Mouse (Mus musculus) hindbrain, embryonic 13.5 days (tissue): ENCODE data around the gene Gm973. TPM values are rescaled to one million over a fixed set of nuclear protein-coding genes. Genes with fewer than 3 reads are reported as not detected.

Experiments
- ATAC-seq: fragments of 200-750 bp; cut with Nextera tagmentation; 2 replicates; pipeline ENCODE4 v1.8.0; 2017; ENCODE audit warnings: moderate TSS enrichment; ENCODE audit not compliant: low FRiP score
- H3K27ac ChIP-seq: fragments of 300-500 bp; sonication (generic); 2 replicates; pipeline ENCODE4 v1.5.1; 2015; ENCODE audit warnings: inconsistent platforms, mild to moderate bottlenecking, moderate library complexity
- H3K27me3 ChIP-seq: fragments of 300-500 bp; sonication (generic); 2 replicates; pipeline ENCODE4 v1.6.1; 2015; ENCODE audit warnings: mild to moderate bottlenecking, inconsistent platforms
- H3K36me3 ChIP-seq: fragments of 300-500 bp; sonication (generic); 2 replicates; pipeline ENCODE4 v1.6.1; 2015; ENCODE audit warnings: mild to moderate bottlenecking, inconsistent platforms
- H3K4me1 ChIP-seq: fragments of 300-500 bp; sonication (generic); replicated peaks from 2 replicates; pipeline ENCODE4 v1.6.1; 2015; ENCODE audit warnings: inconsistent platforms
- H3K4me2 ChIP-seq: fragments of 300-500 bp; sonication (generic); 2 replicates; pipeline ENCODE4 v1.6.1; 2015; ENCODE audit warnings: inconsistent platforms, mild to moderate bottlenecking, moderate library complexity
- H3K4me3 ChIP-seq: fragments of 300-500 bp; sonication (generic); 2 replicates; pipeline ENCODE4 v1.5.1; 2015; ENCODE audit warnings: mild to moderate bottlenecking, inconsistent platforms
- H3K9ac ChIP-seq: fragments of 300-500 bp; sonication (generic); 2 replicates; pipeline ENCODE4 v1.6.1; 2015; ENCODE audit warnings: mild to moderate bottlenecking, inconsistent platforms
- H3K9me3 ChIP-seq: fragments of 300-500 bp; sonication (generic); 2 replicates; pipeline ENCODE4 v1.6.1; 2016; ENCODE audit warnings: inconsistent platforms
- WGBS: fragments of 180-500 bp; shearing (Covaris S2); methylation state at CpG from one replicate; pipeline ENCODE4 v1.1.7; 2015; 5-methylcytosine and 5-hydroxymethylcytosine counted together
- polyA plus RNA-seq: library from polyadenylated mRNA; unstranded; fragments of >200 nt; fragmentation: Nextera tagmentation; extraction: Ambion mirVana; gene quantifications from 2 replicates; pipeline ENCODE4 v1.2.1, GENCODE M21; 2015

Gm973 gene
- polyA plus RNA-seq, 1 experiment from 2014 or later: 8.6 TPM

GRCm38 (mm10) chr1:59578770-59579169, 62.7 kb downstream of the Gm973 start:
- ATAC-seq: no peak
- Histone ChIP-seq H3K9ac (no peak overlapping the region), H3K9me3 (no peaks in the 10 kb centered on the region), H3K27ac (no peak overlapping the region), H3K36me3 (no peaks in the 10 kb centered on the region), H3K4me3 (no peak overlapping the region), H3K4me1 (peaks cover 23% of the 10 kb centered on the region), H3K4me2 (no peak overlapping the region), H3K27me3 (0 out of 2 replicates have a peak, but pooled peaks cover 5% of the 10 kb centered on the region)
- WGBS: 78% methylated on average over 4 of the region's 4 CpGs

- Histone ChIP-seq H3K4me3 (no peak overlapping the region), H3K4me2 (no peak overlapping the region), H3K9ac (no peak overlapping the region), H3K36me3 (no peaks in the 10 kb centered on the region), H3K4me1 (peaks cover 17% of the 10 kb centered on the region), H3K27me3 (0 out of 2 replicates have a peak, but pooled peaks cover 5% of the 10 kb centered on the region), H3K27ac (no peak overlapping the region), H3K9me3 (no peaks in the 10 kb centered on the region)
- no peak for ATAC-seq
- WGBS: 74% methylated on average over 5 of the region's 5 CpGs
Observed at GRCm38 (mm10) chr1:59579327-59579726, 63.3 kb downstream of the Gm973 start.

- ATAC-seq: no peak
- H3K4me1 ChIP-seq: peaks cover 16% of the 10 kb centered on the region
- H3K27ac ChIP-seq: no peak overlapping the region
- no peaks in the 10 kb centered on the region for H3K9me3 ChIP-seq
- no peak overlapping the region for H3K4me2 ChIP-seq
- H3K36me3 ChIP-seq: no peaks in the 10 kb centered on the region
- 0 out of 2 replicates have a peak, but pooled peaks cover 5% of the 10 kb centered on the region for H3K27me3 ChIP-seq
- 60% methylated on average over 8 of the region's 8 CpGs for whole genome bisulfite sequencing
- H3K4me3 ChIP-seq: no peak overlapping the region
- no peak overlapping the region for H3K9ac ChIP-seq
Observed at GRCm38 (mm10) chr1:59580131-59580751, 64.2 kb downstream of the Gm973 start.

GRCm38 (mm10) chr1:59580880-59581279, 64.8 kb downstream of the Gm973 start:
- Histone ChIP-seq H3K27ac (no peak overlapping the region), H3K4me2 (no peak overlapping the region), H3K27me3 (0 out of 2 replicates have a peak, but pooled peaks cover 5% of the 10 kb centered on the region), H3K4me3 (no peak overlapping the region), H3K36me3 (no peaks in the 10 kb centered on the region), H3K4me1 (peaks cover 16% of the 10 kb centered on the region), H3K9ac (no peak overlapping the region), H3K9me3 (no peaks in the 10 kb centered on the region)
- WGBS: 87% methylated on average over 3 of the region's 3 CpGs
- ATAC-seq: no peak

- Histone ChIP-seq H3K4me2 (peak overlapping the region; percentile 41), H3K27ac (no peak overlapping the region), H3K9ac (no peak overlapping the region), H3K9me3 (no peaks in the 10 kb centered on the region), H3K4me1 (peaks cover 10% of the 10 kb centered on the region), H3K4me3 (no peak overlapping the region), H3K27me3 (no peaks in the 10 kb centered on the region), H3K36me3 (no peaks in the 10 kb centered on the region)
- ATAC-seq: peak; percentile 49; the same call in 1 of the 2 replicates
- 6% methylated on average over 17 of the region's 18 CpGs for WGBS
Observed at GRCm38 (mm10) chr1:59584656-59585410, 68.8 kb downstream of the Gm973 start.

GRCm38 (mm10) chr1:59589271-59589670, 73.2 kb downstream of the Gm973 start:
- Histone ChIP-seq H3K27ac (no peak overlapping the region), H3K4me1 (peaks cover 31% of the 10 kb centered on the region), H3K9ac (no peak overlapping the region), H3K4me2 (no peak overlapping the region), H3K27me3 (peaks cover 23% of the 10 kb centered on the region), H3K36me3 (no peaks in the 10 kb centered on the region), H3K9me3 (no peaks in the 10 kb centered on the region), H3K4me3 (no peak overlapping the region)
- 75% methylated on average over 1 of the region's 1 CpGs for WGBS
- no peak for ATAC-seq

- Histone ChIP-seq H3K4me3 (peak overlapping the region; percentile 7), H3K4me2 (peak overlapping the region; percentile 41), H3K9me3 (no peaks in the 10 kb centered on the region), H3K4me1 (peaks cover 23% of the 10 kb centered on the region), H3K27ac (peak overlapping the region; percentile 13; the same call in 1 of the 2 replicates), H3K27me3 (peaks cover 23% of the 10 kb centered on the region), H3K36me3 (no peaks in the 10 kb centered on the region), H3K9ac (peak overlapping the region; percentile 20)
- 8% methylated on average over 10 of the region's 10 CpGs for WGBS
- ATAC-seq: no peak
Observed at GRCm38 (mm10) chr1:59592359-59592758, 76.3 kb downstream of the Gm973 start.

GRCm38 (mm10) chr1:59592876-59593275, 76.8 kb downstream of the Gm973 start:
- Histone ChIP-seq H3K4me2 (peak overlapping the region; percentile 41), H3K9ac (0 out of 2 replicates have a peak overlapping the region, but pooled peaks have one; percentile 20)
- peak; percentile 54; the same call in 1 of the 2 replicates for ATAC-seq

GRCm38 (mm10) chr1:59593622-59594035, 77.6 kb downstream of the Gm973 start:
- H3K27ac ChIP-seq: no peak overlapping the region
- H3K9ac ChIP-seq: no peak overlapping the region
- ATAC-seq: 0 out of 2 replicates have a peak, but pooled peaks have one; percentile 13

More at GRCm38 (mm10) chr1:59592876-59593275, 76.8 kb downstream of the Gm973 start:
- Histone ChIP-seq H3K4me3 (peak overlapping the region; percentile 7), H3K36me3 (no peaks in the 10 kb centered on the region), H3K4me1 (peaks cover 23% of the 10 kb centered on the region), H3K27ac (no peak overlapping the region), H3K27me3 (peaks cover 23% of the 10 kb centered on the region), H3K9me3 (no peaks in the 10 kb centered on the region)
- WGBS: 24% methylated on average over 12 of the region's 12 CpGs

GRCm38 (mm10) chr1:59594586-59595266, 78.7 kb downstream of the Gm973 start:
- no peaks in the 10 kb centered on the region for H3K9me3 ChIP-seq
- H3K27ac ChIP-seq: no peak overlapping the region
- peaks cover 23% of the 10 kb centered on the region for H3K27me3 ChIP-seq
- WGBS: 86% methylated on average over 11 of the region's 11 CpGs
- ATAC-seq: no peak
- peaks cover 23% of the 10 kb centered on the region for H3K4me1 ChIP-seq
- H3K4me2 ChIP-seq: no peak overlapping the region
- no peaks in the 10 kb centered on the region for H3K36me3 ChIP-seq
- no peak overlapping the region for H3K9ac ChIP-seq
- no peak overlapping the region for H3K4me3 ChIP-seq

More at GRCm38 (mm10) chr1:59593622-59594035, 77.6 kb downstream of the Gm973 start:
- H3K36me3 ChIP-seq: no peaks in the 10 kb centered on the region
- H3K4me3 ChIP-seq: no peak overlapping the region
- no peak overlapping the region for H3K4me2 ChIP-seq
- H3K4me1 ChIP-seq: peaks cover 23% of the 10 kb centered on the region
- no peaks in the 10 kb centered on the region for H3K9me3 ChIP-seq
- peaks cover 23% of the 10 kb centered on the region for H3K27me3 ChIP-seq
- WGBS: 80% methylated on average over 2 of the region's 2 CpGs

- Histone ChIP-seq H3K4me1 (peaks cover 23% of the 10 kb centered on the region), H3K4me2 (no peak overlapping the region), H3K27me3 (peaks cover 21% of the 10 kb centered on the region), H3K4me3 (no peak overlapping the region), H3K9ac (no peak overlapping the region), H3K9me3 (no peaks in the 10 kb centered on the region), H3K27ac (no peak overlapping the region), H3K36me3 (no peaks in the 10 kb centered on the region)
- whole genome bisulfite sequencing: 87% methylated on average over 9 of the region's 9 CpGs
- no peak for ATAC-seq
Observed at GRCm38 (mm10) chr1:59595609-59596008, 79.5 kb downstream of the Gm973 start.
